In genomic region chr15:84557189-84557921, GRCm38 (mm10) we compare ENCODE assay signal across 8 mouse cellular contexts. TPM values are rescaled to one million over a fixed set of nuclear protein-coding genes. Genes with fewer than 3 reads are reported as not detected.
DNase-seq lines count a peak whose midpoint lies in the region; ATAC-seq and TF ChIP-seq lines count a peak whose summit lies in the region.

Gene Rtl6, minus strand, starts transcription at chr15:84557823.

- H3K4me3 ChIP-seq in forebrain, postnatal 0 days (ENCODE audit: low read depth, low read length) = peak within 1 kb of the TSS; percentile 73
- peak within 1 kb of the TSS; percentile 62 for H3K4me3 ChIP-seq in liver, embryonic 16.5 days (ENCODE audit: low read depth, low read length)
- H3K4me3 ChIP-seq in neural tube, embryonic 13.5 days = peak within 1 kb of the TSS; percentile 54
- H3K4me3 ChIP-seq in stomach, postnatal 0 days (ENCODE audit: low read depth, low read length) = peak within 1 kb of the TSS; percentile 61

- intact Hi-C loops in heart, postnatal 36 days (cut with DNase I) = no loop called here

- H3K4me2 ChIP-seq in forebrain, postnatal 0 days (ENCODE audit: low read depth) = peak within 1 kb of the TSS; percentile 88
- H3K4me2 ChIP-seq in liver, embryonic 16.5 days (ENCODE audit: low read depth, low read length) = peak within 1 kb of the TSS; percentile 68
- peak within 1 kb of the TSS; percentile 61 for H3K4me2 ChIP-seq in neural tube, embryonic 13.5 days
- H3K4me2 ChIP-seq in stomach, postnatal 0 days (replicated peaks; ENCODE audit: low read depth) = peak within 1 kb of the TSS; percentile 76

- H3K27ac ChIP-seq in forebrain, postnatal 0 days (ENCODE audit: low read depth, low read length) = peak within 1 kb of the TSS; percentile 84
- no peak within 1 kb of the TSS for H3K27ac ChIP-seq in liver, embryonic 16.5 days (ENCODE audit: low read length)
- peak within 1 kb of the TSS; percentile 85 for H3K27ac ChIP-seq in neural tube, embryonic 13.5 days (replicated peaks)
- H3K27ac ChIP-seq in stomach, postnatal 0 days (replicated peaks) = peak within 1 kb of the TSS; percentile 53

- no peaks in the 10 kb centered on the region for H3K9me3 ChIP-seq in forebrain, postnatal 0 days (ENCODE audit: low read length)
- H3K9me3 ChIP-seq in liver, embryonic 16.5 days (replicated peaks; ENCODE audit: control insufficient read depth, low read length) = no peaks in the 10 kb centered on the region
- no peaks in the 10 kb centered on the region; the same call in 1 of the 2 replicates for H3K9me3 ChIP-seq in neural tube, embryonic 13.5 days
- H3K9me3 ChIP-seq in stomach, postnatal 0 days (ENCODE audit: control insufficient read depth, low read length) = no peaks in the 10 kb centered on the region

- H3K4me1 ChIP-seq in forebrain, postnatal 0 days (ENCODE audit: insufficient read depth) = peaks cover 5% of the 10 kb centered on the region; the same call in 1 of the 2 replicates
- no peaks in the 10 kb centered on the region for H3K4me1 ChIP-seq in liver, embryonic 16.5 days (ENCODE audit: control insufficient read depth, low read depth, low read length)
- peaks cover 48% of the 10 kb centered on the region for H3K4me1 ChIP-seq in neural tube, embryonic 13.5 days (replicated peaks)
- H3K4me1 ChIP-seq in stomach, postnatal 0 days (replicated peaks; ENCODE audit: control insufficient read depth, insufficient read depth) = no peaks in the 10 kb centered on the region

- peaks cover 14% of the 10 kb centered on the region for H3K36me3 ChIP-seq in forebrain, postnatal 0 days (ENCODE audit: insufficient read depth)
- no peaks in the 10 kb centered on the region for H3K36me3 ChIP-seq in liver, embryonic 16.5 days (ENCODE audit: control insufficient read depth, insufficient read depth)
- H3K36me3 ChIP-seq in neural tube, embryonic 13.5 days = peaks cover 38% of the 10 kb centered on the region
- no peaks in the 10 kb centered on the region for H3K36me3 ChIP-seq in stomach, postnatal 0 days (ENCODE audit: control insufficient read depth, insufficient read depth, low read length)

- H3K9ac ChIP-seq in forebrain, postnatal 0 days = peak within 1 kb of the TSS; percentile 86
- H3K9ac ChIP-seq in liver, embryonic 16.5 days (ENCODE audit: low read depth, low read length) = peak within 1 kb of the TSS; percentile 53
- H3K9ac ChIP-seq in neural tube, embryonic 13.5 days = peak within 1 kb of the TSS; percentile 85
- H3K9ac ChIP-seq in stomach, postnatal 0 days (ENCODE audit: low read length) = peak within 1 kb of the TSS; percentile 69

- peak; percentile 98 for ATAC-seq in forebrain, postnatal 0 days
- ATAC-seq in liver, embryonic 16.5 days (ENCODE audit: low read depth) = peak; percentile 78
- peak; percentile 95 for ATAC-seq in neural tube, embryonic 13.5 days (ENCODE audit: low read depth)
- ATAC-seq in stomach, postnatal 0 days (ENCODE audit: low FRiP score, low TSS enrichment) = peak; percentile 89

- TF ChIP-seq CTCF in forebrain, postnatal 0 days (IDR thresholded peaks at IDR 0.05; ENCODE audit: low read depth) = no peak
- no peak for TF ChIP-seq CTCF in stomach, postnatal 0 days (IDR thresholded peaks at IDR 0.05; ENCODE audit: low read depth)

- DNase-seq in CD8-positive naive resting alpha-beta T cell, adult 2 months (ENCODE audit: low read depth in 2 of 2, low spot score in 2 of 2) = peak; percentile 29 to 59
- peak; percentile 93 for DNase-seq in cerebellum, adult 11-12 months
- peak; percentile 94 for DNase-seq in forebrain, postnatal 0 days
- DNase-seq in heart, postnatal 36 days = peak; percentile 81 to 83
- peak; percentile 91 for DNase-seq in layer of hippocampus, adult 11-12 months (ENCODE audit: low spot score)
- peak; percentile 86 for DNase-seq in stomach, postnatal 0 days (ENCODE audit: low spot score)

- TF ChIP-seq EP300 in stomach, postnatal 0 days (optimal IDR thresholded peaks at IDR 0.05) = no peak

- 9% methylated on average over 59 of the region's 59 CpGs for WGBS in forebrain, postnatal 0 days
- 12% methylated on average over 59 of the region's 59 CpGs for WGBS in liver, embryonic 16.5 days (ENCODE audit: insufficient replicate concordance)
- WGBS in neural tube, embryonic 13.5 days = 11% methylated on average over 59 of the region's 59 CpGs
- 8% methylated on average over 59 of the region's 59 CpGs for WGBS in stomach, postnatal 0 days

- H3K27me3 ChIP-seq in forebrain, postnatal 0 days (ENCODE audit: insufficient read depth, low read length) = no peaks in the 10 kb centered on the region
- H3K27me3 ChIP-seq in liver, embryonic 16.5 days (ENCODE audit: control insufficient read depth, insufficient read depth, low read depth, low read length) = no peaks in the 10 kb centered on the region
- H3K27me3 ChIP-seq in neural tube, embryonic 13.5 days = no peaks in the 10 kb centered on the region; the same call in 1 of the 2 replicates
- H3K27me3 ChIP-seq in stomach, postnatal 0 days (ENCODE audit: control insufficient read depth, insufficient read depth, low read length) = no peaks in the 10 kb centered on the region

RNA-seq across cellular contexts. Expression of gene Rtl6, which starts in this region (rescaled TPM):
- total RNA-seq in forebrain, postnatal 0 days (2014; rRNA removed) = 54.8 and 75.5 TPM in 2 replicates
- polyA plus RNA-seq in forebrain, postnatal 0 days (2015; fragmentation: Nextera tagmentation; extraction: Ambion mirVana) = 46.2 and 55.1 TPM in 2 replicates
- 1 to 10 TPM; 5.7 to 7.5 TPM for total RNA-seq in heart, postnatal 36 days (2021)
- polyA plus RNA-seq in liver, embryonic 16.5 days (2015; fragmentation: Nextera tagmentation; extraction: Ambion mirVana) = 0.81 and 1.0 TPM in 2 replicates
- 46.1 and 49.7 TPM in 2 replicates for polyA plus RNA-seq in neural tube, embryonic 13.5 days (2015; fragmentation: Nextera tagmentation; extraction: Ambion mirVana)
- 3.5 and 3.8 TPM in 2 replicates for polyA plus RNA-seq in stomach, postnatal 0 days (2015; fragmentation: Nextera tagmentation; extraction: Ambion mirVana)

Comparison
In these comparisons a context has a peak if more than half of its experiments do, and no peak if none do; other contexts are left out.
1. DNase-seq: peak in every context shown above with its lines; median percentile 94 in forebrain, postnatal 0 days; 93 in cerebellum, adult 11-12 months; 91 in layer of hippocampus, adult 11-12 months; 86 in stomach, postnatal 0 days; 82 in heart, postnatal 36 days; 44 in CD8-positive naive resting alpha-beta T cell, adult 2 months.